Mouse (Mus musculus) heart, embryonic 10.5 days (tissue): Measurements from ENCODE around the gene Zbtb44. TPM values are rescaled to one million over a fixed set of nuclear protein-coding genes. Genes with fewer than 3 reads are reported as not detected.
"Not testable (repeated sequence)": the region's sequence is repeated elsewhere in the genome, so short reads cannot be mapped to it uniquely, and the experiment has no call there.

Experiments used
- DNase-seq: peaks from one replicate; pipeline ENCODE4 v3.0.0-alpha.2; 2017; ENCODE audit warnings: low spot score
- H3K27ac ChIP-seq: fragments of 300-500 bp; sonication (generic); 2 replicates; pipeline ENCODE4 v1.5.1; 2016; ENCODE audit warnings: mild to moderate bottlenecking
- H3K27me3 ChIP-seq: fragments of 300-500 bp; sonication (generic); 2 replicates; pipeline ENCODE4 v1.6.1; 2016; ENCODE audit warnings: mild to moderate bottlenecking; ENCODE audit not compliant: poor library complexity, insufficient read depth, severe bottlenecking
- H3K36me3 ChIP-seq: fragments of 300-500 bp; sonication (generic); 2 replicates; pipeline ENCODE4 v1.6.1; 2016; ENCODE audit warnings: mild to moderate bottlenecking, moderate library complexity
- H3K4me1 ChIP-seq: fragments of 300-500 bp; sonication (generic); 2 replicates; pipeline ENCODE4 v1.6.1; 2016; ENCODE audit warnings: mild to moderate bottlenecking
- H3K4me3 ChIP-seq: fragments of 300-500 bp; sonication (generic); 2 replicates; pipeline ENCODE4 v1.5.1; 2016; ENCODE audit warnings: mild to moderate bottlenecking, moderate library complexity
- H3K9me3 ChIP-seq: fragments of 300-500 bp; sonication (generic); 2 replicates; pipeline ENCODE4 v1.6.1; 2016; ENCODE audit warnings: mild to moderate bottlenecking, moderate library complexity
- WGBS: fragments of 180-500 bp; shearing (Covaris S2); methylation state at CpG from one replicate; pipeline ENCODE4 v1.1.7; 2016; 5-methylcytosine and 5-hydroxymethylcytosine counted together
- polyA plus RNA-seq: library from polyadenylated mRNA; unstranded; fragments of >200 nt; fragmentation: Nextera tagmentation; extraction: Ambion mirVana; gene quantifications from 2 replicates; pipeline ENCODE4 v1.2.1, GENCODE M21; 2016

Zbtb44 gene
- polyA plus RNA-seq, 1 experiment from 2014 or later = 6.1 TPM

GRCm38 (mm10) chr9:31018158-31018557, 12.3 kb upstream of the Zbtb44 start:
- Histone ChIP-seq H3K4me1 (no peaks in the 10 kb centered on the region), H3K4me3 (no peak overlapping the region), H3K27ac (no peak overlapping the region), H3K9me3 (no peaks in the 10 kb centered on the region), H3K27me3 (no peaks in the 10 kb centered on the region), H3K36me3 (no peaks in the 10 kb centered on the region)
- no peak for DNase-seq
- WGBS = 87% methylated on average over 3 of the region's 3 CpGs

GRCm38 (mm10) chr9:31018705-31019104, 11.7 kb upstream of the Zbtb44 start:
- no peak for DNase-seq
- Histone ChIP-seq H3K36me3 (no peaks in the 10 kb centered on the region), H3K27ac (no peak overlapping the region), H3K4me1 (no peaks in the 10 kb centered on the region), H3K4me3 (no peak overlapping the region), H3K27me3 (no peaks in the 10 kb centered on the region), H3K9me3 (no peaks in the 10 kb centered on the region)

DNA sequence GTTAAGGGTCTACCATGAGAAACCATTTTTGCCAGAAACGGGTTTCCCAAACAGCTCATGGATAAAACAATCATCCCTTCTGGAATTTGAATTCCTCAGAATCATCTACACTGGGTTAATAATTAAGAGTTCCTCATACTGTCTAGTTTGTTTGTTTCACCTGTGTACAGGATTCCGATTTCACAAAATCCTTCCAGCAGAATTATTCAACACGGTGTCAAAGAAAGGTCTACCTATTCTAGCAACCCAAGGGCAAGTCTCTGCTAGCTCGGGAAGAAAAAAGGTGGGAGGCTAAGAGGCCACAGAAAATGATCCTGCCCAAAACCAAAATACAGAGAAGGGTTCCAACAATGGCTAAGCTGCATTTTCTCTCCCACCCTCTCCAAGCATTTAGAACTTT, 2.2 kb upstream of the Zbtb44 start:
- 84% methylated on average over 4 of the region's 4 CpGs for WGBS
- Histone ChIP-seq H3K36me3 (no peaks in the 10 kb centered on the region), H3K4me3 (no peak overlapping the region), H3K27ac (no peak overlapping the region), H3K4me1 (peaks cover 14% of the 10 kb centered on the region), H3K9me3 (no peaks in the 10 kb centered on the region), H3K27me3 (no peaks in the 10 kb centered on the region)
- DNase-seq = no peak

DNA sequence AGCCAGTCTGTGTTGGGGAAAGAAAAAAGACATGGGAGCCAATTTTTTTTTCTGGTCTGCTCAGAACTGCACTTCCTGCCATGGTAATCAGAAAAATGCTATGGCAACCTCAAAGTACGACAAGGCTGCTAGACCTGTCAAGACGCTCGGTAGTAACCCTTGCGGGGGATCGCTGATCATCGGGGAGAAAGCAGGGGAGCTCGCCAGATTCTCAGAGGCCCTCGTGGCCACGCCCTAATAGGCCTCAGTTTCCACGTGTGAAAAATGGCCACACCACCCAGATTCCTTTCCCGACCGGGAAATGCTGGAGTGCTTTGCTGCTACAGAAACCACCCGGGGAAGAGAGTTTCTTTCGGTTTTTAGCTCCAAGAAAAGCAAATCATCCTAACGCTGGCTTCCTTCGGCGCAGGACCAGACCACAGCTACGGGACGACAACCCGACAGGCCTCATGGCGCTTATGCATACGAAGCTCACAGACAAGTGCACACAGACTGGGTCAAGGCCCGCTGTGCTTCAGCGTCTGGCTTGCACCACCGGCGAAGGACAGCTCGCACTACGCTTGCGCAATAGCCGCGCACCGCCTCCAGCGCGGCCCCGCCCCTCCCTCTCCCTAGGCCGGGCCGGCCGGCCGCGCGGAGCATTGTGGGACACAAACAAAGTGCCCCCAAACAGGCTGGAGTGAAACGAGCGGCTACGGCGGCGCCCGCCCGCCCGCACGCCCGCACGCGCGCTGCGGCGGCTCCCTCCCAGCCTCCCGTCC, 513 bp upstream of the Zbtb44 start:
- DNase-seq = peak; percentile 97
- H3K36me3 ChIP-seq = no peaks in the 10 kb centered on the region
- H3K4me3 ChIP-seq = peak overlapping the region; percentile 98
- H3K9me3 ChIP-seq = no peaks in the 10 kb centered on the region
- WGBS = under 1% methylated on average over 52 of the region's 57 CpGs
- H3K27me3 ChIP-seq = no peaks in the 10 kb centered on the region
- H3K4me1 ChIP-seq = peaks cover 14% of the 10 kb centered on the region
- peak overlapping the region; percentile 100 for H3K27ac ChIP-seq

- no peaks in the 10 kb centered on the region for H3K9me3 ChIP-seq
- no peak for DNase-seq
- H3K4me1 ChIP-seq = peaks cover 14% of the 10 kb centered on the region
- no peaks in the 10 kb centered on the region for H3K36me3 ChIP-seq
- H3K27me3 ChIP-seq = no peaks in the 10 kb centered on the region
- WGBS = 13% methylated on average over 8 of the region's 8 CpGs
- H3K4me3 ChIP-seq = peak overlapping the region; percentile 98
- H3K27ac ChIP-seq = peak overlapping the region; percentile 100
These were observed 985 bp downstream of the Zbtb44 start for GRCm38 (mm10) chr9:31031414-31031843.

DNA sequence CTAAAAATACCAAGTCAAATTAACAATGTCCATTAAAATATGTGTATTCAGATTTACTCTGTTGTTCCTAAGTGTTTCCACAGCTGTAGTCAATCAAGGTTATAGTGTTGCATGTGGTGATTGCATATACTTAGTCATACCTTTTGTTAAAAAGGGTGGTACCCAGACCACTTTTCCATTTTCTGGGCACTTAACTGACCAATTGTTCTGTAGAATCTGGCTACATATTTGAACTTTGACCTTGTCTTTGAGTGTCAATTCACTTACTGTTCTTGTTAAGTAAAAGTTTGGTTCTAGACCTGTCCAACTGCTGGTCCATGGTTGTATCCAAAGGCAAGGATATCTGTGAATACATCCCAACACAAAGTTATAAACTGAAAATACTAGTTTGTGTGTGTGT, 2.1 kb downstream of the Zbtb44 start:
- H3K36me3 ChIP-seq = no peaks in the 10 kb centered on the region
- H3K9me3 ChIP-seq = no peaks in the 10 kb centered on the region
- no peak for DNase-seq
- peaks cover 14% of the 10 kb centered on the region for H3K4me1 ChIP-seq
- H3K27me3 ChIP-seq = no peaks in the 10 kb centered on the region
- no peak overlapping the region for H3K27ac ChIP-seq
- no peak overlapping the region for H3K4me3 ChIP-seq

DNA sequence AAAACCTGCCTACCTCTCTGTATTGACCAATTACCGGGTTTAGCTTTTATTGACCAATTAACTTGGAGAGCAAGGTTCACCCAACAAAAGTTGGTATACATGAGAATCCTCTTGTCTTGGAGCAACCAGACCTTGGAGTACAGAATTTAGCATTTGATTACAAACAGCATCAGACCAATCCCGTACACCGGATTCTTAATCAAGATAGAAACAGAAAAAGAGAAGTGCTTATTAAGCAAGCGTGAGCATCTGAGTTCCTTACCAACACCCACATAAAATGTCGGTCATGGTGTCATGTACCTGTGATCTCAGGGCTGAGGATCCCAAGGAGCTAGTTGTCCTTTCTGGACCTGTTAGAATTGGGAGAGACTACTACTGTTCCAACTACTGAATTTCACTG, 19.8 kb downstream of the Zbtb44 start:
- no peak overlapping the region for H3K4me3 ChIP-seq
- H3K36me3 ChIP-seq = peaks cover 14% of the 10 kb centered on the region
- H3K27ac ChIP-seq = no peak overlapping the region
- peaks cover 14% of the 10 kb centered on the region for H3K4me1 ChIP-seq
- H3K9me3 ChIP-seq = no peaks in the 10 kb centered on the region
- H3K27me3 ChIP-seq = no peaks in the 10 kb centered on the region
- 96% methylated on average over 5 of the region's 5 CpGs for WGBS
- no peak for DNase-seq

DNA sequence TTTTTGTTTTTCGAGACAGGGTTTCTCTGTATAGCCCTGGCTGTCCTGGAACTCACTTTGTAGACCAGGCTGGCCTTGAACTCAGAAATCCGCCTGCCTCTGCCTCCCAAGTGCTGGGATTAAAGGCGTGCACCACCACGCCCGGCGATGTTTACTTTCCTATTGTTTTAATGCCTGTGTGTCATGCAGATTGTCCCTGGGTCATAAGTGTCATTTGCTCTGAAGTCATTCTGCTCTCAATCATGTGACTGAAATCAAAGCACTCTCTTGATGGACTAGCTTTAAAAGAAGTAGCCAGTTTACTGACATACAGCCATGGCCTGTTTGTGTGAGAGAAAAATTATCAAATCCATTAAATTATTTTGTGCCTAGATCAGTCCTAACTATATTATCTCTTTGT, 21.1 kb downstream of the Zbtb44 start:
- Histone ChIP-seq H3K4me1 (peaks cover 14% of the 10 kb centered on the region), H3K36me3 (peaks cover 15% of the 10 kb centered on the region)
- H3K9me3 ChIP-seq, DNase-seq, H3K4me3 ChIP-seq, H3K27ac ChIP-seq, H3K27me3 ChIP-seq: not testable (repeated sequence)
- WGBS = 91% methylated on average over 6 of the region's 6 CpGs

DNA sequence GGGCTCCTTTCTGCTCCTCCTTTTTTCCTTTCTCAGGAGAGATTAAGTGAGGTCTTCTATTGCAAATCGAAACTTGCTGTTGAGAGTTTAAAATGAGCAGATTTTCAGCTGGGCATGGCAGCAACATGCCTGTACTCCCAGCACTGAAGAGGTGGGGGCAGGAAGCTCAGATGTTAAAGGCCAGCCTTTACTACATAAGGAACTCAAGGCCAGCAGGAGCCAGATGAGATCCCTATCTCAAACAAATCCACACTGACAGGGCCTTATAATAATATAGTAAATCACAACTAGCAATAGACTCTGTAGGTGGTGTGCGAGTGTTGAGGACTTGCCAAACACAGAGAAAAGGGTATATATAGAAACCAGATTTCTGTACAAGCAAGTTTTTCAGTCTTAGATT, 28.3 kb downstream of the Zbtb44 start:
- 75% methylated on average over 2 of the region's 2 CpGs for WGBS

DNA sequence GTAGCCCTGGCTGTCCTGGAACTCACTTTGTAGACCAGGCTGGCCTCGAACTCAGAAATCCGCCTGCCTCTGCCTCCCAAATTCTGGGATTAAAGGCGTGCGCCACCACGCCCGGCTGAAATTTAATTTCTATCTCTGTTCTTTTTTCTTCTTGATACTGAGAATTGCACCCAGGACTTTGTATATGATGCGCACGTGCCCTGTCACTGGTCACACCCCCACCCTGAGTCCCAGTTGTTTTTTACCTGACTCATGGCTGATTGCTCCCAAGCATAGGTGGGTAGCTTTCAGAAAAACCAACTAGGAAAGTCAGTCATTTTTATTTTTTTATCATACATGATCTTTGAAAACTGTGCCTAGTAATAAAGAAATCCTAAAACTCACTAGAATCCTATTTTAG, 40.3 kb downstream of the Zbtb44 start:
- Histone ChIP-seq H3K4me1 (no peaks in the 10 kb centered on the region), H3K9me3 (no peaks in the 10 kb centered on the region), H3K36me3 (peaks cover 23% of the 10 kb centered on the region; the same call in 1 of the 2 replicates), H3K27me3 (no peaks in the 10 kb centered on the region), H3K4me3 (no peak overlapping the region), H3K27ac (no peak overlapping the region)
- 91% methylated on average over 8 of the region's 8 CpGs for WGBS
- DNase-seq = no peak

More for the DNA sequence above, 28.3 kb downstream of the Zbtb44 start:
- Histone ChIP-seq H3K27me3 (no peaks in the 10 kb centered on the region), H3K36me3 (peaks cover 37% of the 10 kb centered on the region), H3K9me3 (no peaks in the 10 kb centered on the region), H3K27ac (no peak overlapping the region), H3K4me1 (no peaks in the 10 kb centered on the region), H3K4me3 (no peak overlapping the region)
- no peak for DNase-seq

- 83% methylated on average over 5 of the region's 5 CpGs for WGBS
- Histone ChIP-seq H3K9me3 (no peaks in the 10 kb centered on the region), H3K27me3 (no peaks in the 10 kb centered on the region), H3K4me1 (0 out of 2 replicates have a peak, but pooled peaks cover under 1% of the 10 kb centered on the region), H3K4me3 (no peak overlapping the region), H3K27ac (no peak overlapping the region), H3K36me3 (peaks cover 13% of the 10 kb centered on the region; the same call in 1 of the 2 replicates)
- DNase-seq = no peak
These were observed 41.8 kb downstream of the Zbtb44 start for GRCm38 (mm10) chr9:31072256-31072655.

DNA sequence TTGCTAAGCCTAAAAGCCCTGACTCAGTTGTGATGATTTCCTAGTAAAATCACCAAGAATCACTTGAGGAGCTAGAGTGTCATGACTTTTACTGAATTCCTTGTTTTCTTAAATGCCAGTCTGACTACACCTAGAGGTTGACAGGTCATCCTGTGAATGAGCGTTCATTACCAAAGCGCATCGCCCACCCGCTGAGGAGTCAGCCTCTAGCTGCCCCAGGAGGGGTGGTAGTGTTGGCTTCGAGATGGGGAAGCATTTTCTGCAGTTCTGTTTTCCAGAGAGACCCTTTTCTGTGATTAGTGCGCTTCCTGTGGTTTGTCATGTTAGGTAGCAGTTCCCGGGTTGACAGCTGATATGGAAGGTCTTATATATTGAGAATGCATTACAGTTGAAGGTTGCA, 43.4 kb downstream of the Zbtb44 start:
- no peak for DNase-seq
- H3K9me3 ChIP-seq = no peaks in the 10 kb centered on the region
- no peaks in the 10 kb centered on the region for H3K27me3 ChIP-seq
- H3K4me3 ChIP-seq = no peak overlapping the region
- WGBS = 68% methylated on average over 7 of the region's 7 CpGs
- H3K27ac ChIP-seq = no peak overlapping the region
- H3K36me3 ChIP-seq = peaks cover 7% of the 10 kb centered on the region; the same call in 1 of the 2 replicates
- peaks cover 8% of the 10 kb centered on the region for H3K4me1 ChIP-seq

DNA sequence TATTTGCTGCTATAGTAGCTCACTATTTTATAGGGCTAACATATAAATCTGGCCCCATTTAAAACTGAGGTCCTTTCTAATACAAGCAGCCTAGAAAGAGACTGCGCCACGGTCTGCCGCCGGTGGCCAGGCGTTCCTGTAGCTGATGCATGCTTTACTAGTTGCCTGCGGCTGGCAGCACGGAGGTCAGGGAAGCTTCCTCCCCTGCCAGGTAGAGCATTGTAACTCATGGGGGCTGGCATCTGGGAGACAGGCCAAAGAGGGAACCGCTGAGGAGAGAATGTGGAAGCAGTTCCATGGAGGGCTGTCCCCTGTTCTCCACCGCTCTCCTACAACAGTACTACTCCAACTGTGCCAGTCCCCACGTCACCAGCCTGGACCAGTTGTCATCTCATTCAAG, 44.4 kb downstream of the Zbtb44 start:
- no peaks in the 10 kb centered on the region for H3K27me3 ChIP-seq
- WGBS = 86% methylated on average over 10 of the region's 10 CpGs
- peaks cover 8% of the 10 kb centered on the region for H3K4me1 ChIP-seq
- DNase-seq = peak; percentile 69
- no peaks in the 10 kb centered on the region for H3K9me3 ChIP-seq
- H3K27ac ChIP-seq = no peak overlapping the region
- no peak overlapping the region for H3K4me3 ChIP-seq
- no peaks in the 10 kb centered on the region for H3K36me3 ChIP-seq

- H3K36me3 ChIP-seq = no peaks in the 10 kb centered on the region
- DNase-seq = peak; percentile 65
- H3K9me3 ChIP-seq = no peaks in the 10 kb centered on the region
- H3K27ac ChIP-seq = no peak overlapping the region
- peaks cover 8% of the 10 kb centered on the region for H3K4me1 ChIP-seq
- H3K27me3 ChIP-seq = peaks cover 31% of the 10 kb centered on the region
- H3K4me3 ChIP-seq = no peak overlapping the region
- 76% methylated on average over 6 of the region's 6 CpGs for WGBS
These were observed 50.3 kb downstream of the Zbtb44 start for GRCm38 (mm10) chr9:31080726-31081125.
